ENCODE assay signal across 8 mouse cellular contexts in the genomic region with DNA sequence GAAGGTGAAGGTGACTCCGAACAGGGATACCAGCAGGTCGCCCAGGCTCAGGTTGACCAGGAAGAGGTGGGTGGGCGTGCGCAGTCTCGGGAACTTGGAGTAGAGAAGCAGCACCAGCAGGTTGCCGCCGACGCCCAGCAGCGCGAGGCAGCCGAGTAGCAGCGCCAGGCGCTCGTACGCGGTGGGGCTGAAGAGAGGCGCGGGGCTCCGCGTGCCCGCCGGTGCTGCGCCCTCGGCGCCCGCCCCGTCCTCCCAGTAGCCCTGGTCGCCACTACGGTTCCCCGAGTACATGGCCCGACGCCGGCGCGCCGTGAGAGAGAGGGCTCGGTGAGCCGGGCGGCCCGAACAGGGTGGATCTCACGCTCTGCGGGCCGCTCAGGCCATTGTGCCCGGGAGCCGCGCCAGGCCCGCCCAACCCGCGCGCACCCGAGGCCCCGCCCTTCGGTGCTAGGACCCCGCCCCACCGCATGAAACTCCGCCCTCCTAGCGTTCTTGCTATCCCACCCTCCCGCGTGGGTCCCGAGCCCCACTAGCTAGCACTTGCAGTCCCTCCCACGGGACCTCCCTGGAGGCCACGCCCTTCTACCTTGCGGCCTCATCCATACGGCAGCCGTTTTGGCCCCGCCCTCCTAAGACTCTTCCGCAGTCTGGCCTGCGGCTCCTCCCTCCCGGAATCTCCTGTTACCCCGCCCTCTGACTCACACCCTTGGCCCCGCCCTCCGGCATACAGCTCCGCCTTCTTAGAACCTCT. TPM values are rescaled to one million over a fixed set of nuclear protein-coding genes. Genes with fewer than 3 reads are reported as not detected.
DNase-seq lines count a peak whose midpoint lies in the region; ATAC-seq lines count a peak whose summit lies in the region.

A gene (minus strand): TSS at position 531 of the 751 bp plus-strand sequence.
A gene (minus strand): TSS at position 656 of the 751 bp plus-strand sequence.

- peak within 1 kb of the TSS; percentile 90 for H3K27ac ChIP-seq in hindbrain, embryonic 15.5 days (replicated peaks)

- WGBS in hindbrain, embryonic 15.5 days, result 1% methylated on average over 55 of the region's 73 CpGs

- peak; percentile 99 for DNase-seq in T-cell, adult 2 months (ENCODE audit: low spot score)
- DNase-seq in cerebellum, postnatal 36 days, result peak; percentile 96 to 98
- DNase-seq in frontal cortex, postnatal 36 days (ENCODE audit: low spot score in 2 of 2), result peak; percentile 95 to 96
- peak; percentile 98 for DNase-seq in left cerebral cortex, adult 11 months (ENCODE audit: low spot score)
- peak; percentile 99 for DNase-seq in lung, postnatal 4 days
- DNase-seq in retina, postnatal 7 days (ENCODE audit: low read depth, low spot score), result peak; percentile 97
- DNase-seq in urinary bladder, adult 2 months (ENCODE audit: low spot score), result peak; percentile 97

- H3K9me3 ChIP-seq in hindbrain, embryonic 15.5 days, result no peaks in the 10 kb centered on the region

- peaks cover 31% of the 10 kb centered on the region for H3K4me1 ChIP-seq in hindbrain, embryonic 15.5 days (replicated peaks)

- peaks cover 8% of the 10 kb centered on the region for H3K36me3 ChIP-seq in hindbrain, embryonic 15.5 days

- peak within 1 kb of the TSS; percentile 74 for H3K9ac ChIP-seq in hindbrain, embryonic 15.5 days

- ATAC-seq in hindbrain, embryonic 15.5 days (ENCODE audit: low FRiP score, low read depth), result peak; percentile 98

- H3K4me3 ChIP-seq in hindbrain, embryonic 15.5 days, result peak within 1 kb of the TSS; percentile 88

- H3K4me2 ChIP-seq in hindbrain, embryonic 15.5 days, result peak within 1 kb of the TSS; percentile 90

- no peaks in the 10 kb centered on the region for H3K27me3 ChIP-seq in hindbrain, embryonic 15.5 days

RNA-seq across cellular contexts. Expression of the first gene that starts in this region (rescaled TPM):
- 8.1 and 8.7 TPM in 2 replicates for polyA plus RNA-seq in hindbrain, embryonic 15.5 days (2015; fragmentation: Nextera tagmentation; extraction: Ambion mirVana)
- polyA plus RNA-seq in urinary bladder, adult 2 months (2012; rRNA removed), result 1.1 and 1.4 TPM in 2 replicates

RNA-seq across cellular contexts. Expression of the second gene that starts in this region (rescaled TPM):
- 3.3 and 3.7 TPM in 2 replicates for polyA plus RNA-seq in hindbrain, embryonic 15.5 days (2015; fragmentation: Nextera tagmentation; extraction: Ambion mirVana)
- 2.2 and 2.3 TPM in 2 replicates for polyA plus RNA-seq in urinary bladder, adult 2 months (2012; rRNA removed)

Comparison
In these comparisons a context has a peak if more than half of its experiments do, and no peak if none do; other contexts are left out.
1. Peak in every context shown above with its lines: DNase-seq, ATAC-seq, H3K4me3 ChIP-seq and H3K27ac ChIP-seq.